Mouse (Mus musculus): ENCODE measurements at regions not wholly inside any gene's neighbourhood (a gene's known extent, or its start where the extent isn't known, plus 50 kb on each side); places are given as distances from the start of the nearest gene placed in this dataset.

DNA sequence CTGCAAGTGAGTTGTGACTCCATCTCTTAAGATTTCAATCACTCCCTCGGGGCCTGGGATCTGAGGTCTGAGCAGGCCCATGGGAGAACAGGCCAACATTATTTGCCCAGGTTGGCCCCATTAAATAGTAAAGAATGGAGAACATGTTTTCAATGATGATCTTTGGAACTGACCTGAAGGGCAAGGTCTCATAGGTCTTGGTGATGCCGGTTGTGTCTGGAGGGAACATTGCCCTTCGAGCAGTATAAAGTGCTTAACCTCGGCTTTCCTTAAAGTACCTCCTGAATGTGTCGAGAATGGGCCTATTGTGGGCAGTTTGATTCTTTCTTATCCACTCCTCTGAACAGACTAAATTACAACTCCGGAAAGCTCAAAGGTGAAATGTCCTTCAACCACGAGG is 155.7 kb upstream of the Rfx3 start:
- Histone ChIP-seq H3K4me3 (ENCODE audit: insufficient read depth, low read depth, low read length) (no peak overlapping the region), H3K4me1 (ENCODE audit: control insufficient read depth, insufficient read depth, low read length) (peaks cover 7% of the 10 kb centered on the region), H3K27ac (ENCODE audit: insufficient read depth, low read depth, low read length) (no peak overlapping the region), H3K36me3 (ENCODE audit: control insufficient read depth, insufficient read depth, low read length) (no peaks in the 10 kb centered on the region), H3K27me3 (replicated peaks; ENCODE audit: control insufficient read depth, insufficient read depth, low read length) (no peaks in the 10 kb centered on the region)
- TF ChIP-seq CTCF (conservative IDR thresholded peaks at IDR 0.05; ENCODE audit: insufficient read depth, insufficient read length, low read depth, low read length) (no peak), POLR2A (IDR thresholded peaks at IDR 0.05; ENCODE audit: low read depth, low read length) (no peak)
- 61% methylated on average over 7 of the region's 7 CpGs for WGBS
- peak; percentile 57 for DNase-seq

DNA sequence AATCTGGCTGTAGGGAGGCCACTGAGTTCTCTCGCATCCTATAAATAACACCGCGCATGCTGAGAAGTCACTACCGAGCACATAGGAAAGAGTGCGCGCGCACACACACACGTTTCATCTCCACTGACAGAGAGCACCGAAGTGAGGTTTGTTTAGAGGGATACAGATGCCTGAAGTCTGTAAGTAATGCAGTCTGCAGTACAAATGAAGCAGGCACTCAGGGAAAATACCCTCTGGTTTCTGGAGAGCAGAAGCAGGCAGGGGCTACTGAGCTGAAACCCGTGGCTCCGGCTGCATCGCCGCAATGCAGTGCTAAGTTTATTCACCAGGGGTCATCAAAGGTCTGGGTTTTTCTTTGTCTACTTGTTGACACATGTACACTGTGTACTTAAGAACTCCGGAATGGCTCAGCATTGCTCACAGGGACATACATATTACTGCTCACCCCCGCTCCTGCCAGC is 155.0 kb upstream of the Rfx3 start:
- Histone ChIP-seq H3K27me3 (replicated peaks; ENCODE audit: control insufficient read depth, insufficient read depth, low read length) (no peaks in the 10 kb centered on the region), H3K36me3 (ENCODE audit: control insufficient read depth, insufficient read depth, low read length) (no peaks in the 10 kb centered on the region), H3K27ac (ENCODE audit: insufficient read depth, low read depth, low read length) (no peak overlapping the region), H3K4me3 (ENCODE audit: insufficient read depth, low read depth, low read length) (no peak overlapping the region), H3K4me1 (ENCODE audit: control insufficient read depth, insufficient read depth, low read length) (peaks cover 4% of the 10 kb centered on the region)
- WGBS, result 47% methylated on average over 15 of the region's 15 CpGs
- peak; percentile 62 for TF ChIP-seq CTCF (conservative IDR thresholded peaks at IDR 0.05; ENCODE audit: insufficient read depth, insufficient read length, low read depth, low read length)
- TF ChIP-seq POLR2A (IDR thresholded peaks at IDR 0.05; ENCODE audit: low read depth, low read length), result no peak
- DNase-seq, result peak; percentile 80

DNA sequence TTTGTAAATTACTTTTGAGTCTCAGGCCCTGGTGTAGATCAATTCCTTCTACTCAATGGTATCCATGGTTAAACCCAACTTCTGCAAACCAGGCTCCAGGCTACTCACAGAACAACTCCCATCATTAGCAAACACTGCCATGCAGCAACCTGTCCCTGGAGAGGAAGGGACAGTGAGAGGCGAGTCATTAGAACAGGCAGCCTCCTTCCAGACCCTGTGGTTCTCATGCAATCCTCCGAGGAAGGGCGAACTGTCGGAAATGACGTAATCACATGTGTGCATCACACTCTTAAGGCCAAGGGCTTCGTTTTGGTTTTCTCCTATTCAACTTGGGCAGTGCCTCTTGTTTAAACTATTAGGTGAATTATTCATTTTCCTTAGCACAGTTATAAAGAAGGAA is 152.2 kb upstream of the Rfx3 start:
- Histone ChIP-seq H3K4me3 (ENCODE audit: insufficient read depth, low read depth, low read length) (no peak overlapping the region), H3K27ac (ENCODE audit: insufficient read depth, low read depth, low read length) (no peak overlapping the region), H3K4me1 (ENCODE audit: control insufficient read depth, insufficient read depth, low read length) (peaks cover 4% of the 10 kb centered on the region), H3K27me3 (replicated peaks; ENCODE audit: control insufficient read depth, insufficient read depth, low read length) (no peaks in the 10 kb centered on the region), H3K36me3 (ENCODE audit: control insufficient read depth, insufficient read depth, low read length) (no peaks in the 10 kb centered on the region)
- TF ChIP-seq CTCF (conservative IDR thresholded peaks at IDR 0.05; ENCODE audit: insufficient read depth, insufficient read length, low read depth, low read length) (no peak), POLR2A (IDR thresholded peaks at IDR 0.05; ENCODE audit: low read depth, low read length) (no peak)
- 90% methylated on average over 6 of the region's 6 CpGs for WGBS
- DNase-seq, result no peak

DNA sequence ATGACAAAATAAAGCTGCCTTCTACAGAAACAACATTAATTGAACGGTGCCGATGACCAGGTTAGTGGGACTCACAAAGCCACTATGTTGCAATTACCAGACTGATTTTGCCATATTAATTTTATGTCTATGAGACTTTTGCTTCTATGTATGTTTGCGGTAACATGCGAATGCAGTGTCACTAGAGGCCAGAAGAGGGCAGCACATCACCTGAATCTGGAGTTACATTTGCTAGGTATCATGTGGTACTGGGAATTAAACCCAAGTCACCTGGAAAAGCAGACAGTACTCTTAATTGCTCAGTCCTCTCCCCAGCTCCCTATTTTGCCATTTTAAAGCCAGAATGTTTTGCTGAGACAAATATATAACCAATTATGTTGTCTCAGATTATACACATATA is 149.6 kb upstream of the Rfx3 start:
- no peaks in the 10 kb centered on the region for H3K4me1 ChIP-seq (ENCODE audit: control insufficient read depth, insufficient read depth, low read length)
- no peak for TF ChIP-seq POLR2A (IDR thresholded peaks at IDR 0.05; ENCODE audit: low read depth, low read length)
- TF ChIP-seq CTCF (conservative IDR thresholded peaks at IDR 0.05; ENCODE audit: insufficient read depth, insufficient read length, low read depth, low read length), result peak; percentile 37; the same call in 1 of the 2 replicates
- no peak overlapping the region for H3K4me3 ChIP-seq (ENCODE audit: insufficient read depth, low read depth, low read length)
- DNase-seq, result no peak
- 79% methylated on average over 4 of the region's 4 CpGs for WGBS
- no peaks in the 10 kb centered on the region for H3K27me3 ChIP-seq (replicated peaks; ENCODE audit: control insufficient read depth, insufficient read depth, low read length)
- no peaks in the 10 kb centered on the region for H3K36me3 ChIP-seq (ENCODE audit: control insufficient read depth, insufficient read depth, low read length)
- no peak overlapping the region for H3K27ac ChIP-seq (ENCODE audit: insufficient read depth, low read depth, low read length)

DNA sequence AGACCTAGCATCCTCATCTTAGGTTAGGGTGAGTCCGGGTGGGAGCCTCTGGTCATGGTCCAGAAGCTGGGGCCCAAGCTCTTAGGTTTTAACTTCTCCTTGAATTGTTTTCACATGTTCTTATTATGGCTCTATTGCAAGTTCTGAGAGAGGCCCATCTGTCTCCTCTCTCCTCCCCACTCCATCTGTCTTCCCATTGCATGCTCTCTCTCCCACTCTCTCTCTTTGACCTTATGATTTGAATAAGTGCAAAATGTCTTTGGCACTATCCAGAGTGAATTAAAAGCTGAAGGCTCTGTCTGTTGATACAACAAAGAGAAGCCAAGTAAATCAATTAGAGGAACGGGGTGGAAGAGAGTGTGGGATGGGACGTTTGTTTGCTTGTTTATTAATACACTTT is 146.2 kb upstream of the Rfx3 start:
- no peaks in the 10 kb centered on the region for H3K4me1 ChIP-seq (ENCODE audit: control insufficient read depth, insufficient read depth, low read length)
- H3K4me3 ChIP-seq (ENCODE audit: insufficient read depth, low read depth, low read length), result no peak overlapping the region
- no peaks in the 10 kb centered on the region for H3K36me3 ChIP-seq (ENCODE audit: control insufficient read depth, insufficient read depth, low read length)
- no peak for DNase-seq
- no peak overlapping the region for H3K27ac ChIP-seq (ENCODE audit: insufficient read depth, low read depth, low read length)
- no peaks in the 10 kb centered on the region for H3K27me3 ChIP-seq (replicated peaks; ENCODE audit: control insufficient read depth, insufficient read depth, low read length)
- WGBS, result 77% methylated on average over 3 of the region's 3 CpGs
- no peak for TF ChIP-seq POLR2A (IDR thresholded peaks at IDR 0.05; ENCODE audit: low read depth, low read length)
- TF ChIP-seq CTCF (conservative IDR thresholded peaks at IDR 0.05; ENCODE audit: insufficient read depth, insufficient read length, low read depth, low read length), result no peak

DNA sequence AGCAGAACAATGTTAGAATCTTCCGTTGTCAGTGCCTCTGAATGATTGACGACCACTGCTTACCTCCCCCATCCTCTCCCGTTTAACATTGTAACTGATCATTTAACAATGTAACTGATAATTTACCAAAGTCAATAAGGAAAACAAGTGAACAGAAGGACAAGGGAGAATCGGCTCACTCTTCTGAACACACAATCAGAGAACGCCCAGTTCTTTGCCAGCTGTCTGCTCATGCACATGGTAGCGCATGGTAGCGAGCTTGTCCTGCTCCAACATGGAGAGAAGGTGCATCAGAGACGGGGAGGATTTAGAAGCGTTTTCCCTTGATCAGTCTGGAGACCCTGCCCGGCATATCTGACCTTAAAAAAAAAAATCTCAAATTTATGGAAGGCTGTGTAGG is 126.6 kb upstream of the Rfx3 start:
- Histone ChIP-seq H3K36me3 (ENCODE audit: control insufficient read depth, insufficient read depth, low read length) (no peaks in the 10 kb centered on the region), H3K4me3 (ENCODE audit: insufficient read depth, low read depth, low read length) (no peak overlapping the region), H3K27ac (ENCODE audit: insufficient read depth, low read depth, low read length) (no peak overlapping the region), H3K27me3 (replicated peaks; ENCODE audit: control insufficient read depth, insufficient read depth, low read length) (no peaks in the 10 kb centered on the region), H3K4me1 (ENCODE audit: control insufficient read depth, insufficient read depth, low read length) (no peaks in the 10 kb centered on the region)
- 75% methylated on average over 10 of the region's 10 CpGs for WGBS
- TF ChIP-seq CTCF (conservative IDR thresholded peaks at IDR 0.05; ENCODE audit: insufficient read depth, insufficient read length, low read depth, low read length), result no peak
- TF ChIP-seq POLR2A (IDR thresholded peaks at IDR 0.05; ENCODE audit: low read depth, low read length), result no peak
- DNase-seq, result no peak

DNA sequence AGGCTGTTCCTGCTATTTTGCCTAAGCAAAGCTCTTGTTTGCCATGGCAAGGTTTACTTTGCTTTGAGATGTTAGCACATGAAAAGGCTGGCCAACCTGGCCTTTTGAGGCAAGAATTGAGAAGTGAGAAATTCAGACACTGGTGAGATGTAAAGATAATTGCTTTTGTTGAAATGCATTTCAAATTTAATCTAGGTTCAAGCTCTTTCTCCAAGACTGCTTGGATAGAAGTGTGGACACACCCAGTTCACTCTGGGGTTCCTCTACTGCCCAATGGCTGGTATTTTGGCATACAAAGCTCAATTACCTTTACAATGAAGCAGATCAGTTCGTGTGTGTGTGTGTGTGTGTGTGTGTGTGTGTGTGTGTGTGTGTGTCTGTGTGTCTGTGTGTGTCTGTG is 123.8 kb upstream of the Rfx3 start:
- TF ChIP-seq CTCF (conservative IDR thresholded peaks at IDR 0.05; ENCODE audit: insufficient read depth, insufficient read length, low read depth, low read length) (no peak), POLR2A (IDR thresholded peaks at IDR 0.05; ENCODE audit: low read depth, low read length) (no peak)

More for the DNA sequence above, 123.8 kb upstream of the Rfx3 start:
- Histone ChIP-seq H3K27me3 (replicated peaks; ENCODE audit: control insufficient read depth, insufficient read depth, low read length) (no peaks in the 10 kb centered on the region), H3K27ac (ENCODE audit: insufficient read depth, low read depth, low read length) (no peak overlapping the region), H3K4me1 (ENCODE audit: control insufficient read depth, insufficient read depth, low read length) (no peaks in the 10 kb centered on the region), H3K4me3 (ENCODE audit: insufficient read depth, low read depth, low read length) (no peak overlapping the region), H3K36me3 (ENCODE audit: control insufficient read depth, insufficient read depth, low read length) (no peaks in the 10 kb centered on the region)
- WGBS, result 27% methylated on average over 1 of the region's 1 CpGs
- DNase-seq, result no peak
